Mouse (Mus musculus): ENCODE results near the gene Sec61a1. TPM values are rescaled to one million over a fixed set of nuclear protein-coding genes. Genes with fewer than 3 reads are reported as not detected.
A peak's percentile ranks its signal among the peaks of the same experiment; 100 is the strongest.

Gene Sec61a1
- total RNA-seq, 1 experiment from 2014 or later, result 77.8 TPM

GRCm38 (mm10) chr6:88523043-88523442 is 4.3 kb upstream of the Sec61a1 start:
- no peak for ATAC-seq (replicated peaks in 1 of 2; ENCODE audit: insufficient read depth in 1 of 2, low FRiP score in 2 of 2, low TSS enrichment in 1 of 2, low read depth in 1 of 2, poor library complexity in 2 of 2, severe bottlenecking in 2 of 2)

- peak; percentile 10 to 38; a peak in 2 of 4 replicates for ATAC-seq (replicated peaks in 1 of 2; ENCODE audit: insufficient read depth in 1 of 2, low FRiP score in 2 of 2, low TSS enrichment in 1 of 2, low read depth in 1 of 2, poor library complexity in 2 of 2, severe bottlenecking in 2 of 2)
Measured at GRCm38 (mm10) chr6:88522606-88523005, 3.9 kb upstream of the Sec61a1 start.

GRCm38 (mm10) chr6:88521821-88522220 is 3.1 kb upstream of the Sec61a1 start:
- no peak for ATAC-seq (replicated peaks in 1 of 2; ENCODE audit: insufficient read depth in 1 of 2, low FRiP score in 2 of 2, low TSS enrichment in 1 of 2, low read depth in 1 of 2, poor library complexity in 2 of 2, severe bottlenecking in 2 of 2)

DNA sequence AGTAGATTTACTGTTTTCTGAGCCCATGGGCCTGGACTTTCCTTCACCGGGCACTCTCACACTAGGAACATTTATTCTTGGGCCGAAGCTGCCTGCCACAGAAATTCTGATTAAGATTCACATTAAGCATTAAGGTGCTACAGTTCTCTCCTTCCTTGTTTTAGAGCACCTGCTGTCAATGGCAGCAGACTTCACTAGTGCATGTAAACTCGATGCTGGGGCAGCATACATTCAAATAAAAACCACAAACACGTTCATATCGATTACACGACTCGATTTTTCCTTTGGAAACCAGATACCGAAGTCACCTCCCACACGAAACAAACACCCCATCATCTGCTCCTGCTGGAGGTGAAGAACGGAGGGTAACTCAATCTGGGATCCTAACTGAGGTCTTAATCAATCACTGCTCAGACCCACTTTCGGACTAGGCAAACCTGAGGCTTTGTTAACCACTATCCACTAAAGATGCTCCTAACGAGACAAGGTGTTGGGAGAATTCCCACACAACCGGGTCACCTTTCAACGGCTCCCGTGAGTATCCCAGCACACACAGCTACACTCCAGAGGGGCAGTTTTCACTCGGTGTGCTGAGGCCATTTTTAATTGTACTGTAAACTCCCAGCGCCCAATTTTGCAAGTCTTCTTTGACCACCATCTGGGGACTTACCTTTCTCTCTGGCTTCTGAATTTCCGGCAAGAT is 853 bp downstream of the Sec61a1 start:
- ATAC-seq (replicated peaks in 1 of 2; ENCODE audit: insufficient read depth in 1 of 2, low FRiP score in 2 of 2, low TSS enrichment in 1 of 2, low read depth in 1 of 2, poor library complexity in 2 of 2, severe bottlenecking in 2 of 2), result no peak

- no peak for ATAC-seq (replicated peaks in 1 of 2; ENCODE audit: insufficient read depth in 1 of 2, low FRiP score in 2 of 2, low TSS enrichment in 1 of 2, low read depth in 1 of 2, poor library complexity in 2 of 2, severe bottlenecking in 2 of 2)
Measured at GRCm38 (mm10) chr6:88516667-88517066, 2.0 kb downstream of the Sec61a1 start.

DNA sequence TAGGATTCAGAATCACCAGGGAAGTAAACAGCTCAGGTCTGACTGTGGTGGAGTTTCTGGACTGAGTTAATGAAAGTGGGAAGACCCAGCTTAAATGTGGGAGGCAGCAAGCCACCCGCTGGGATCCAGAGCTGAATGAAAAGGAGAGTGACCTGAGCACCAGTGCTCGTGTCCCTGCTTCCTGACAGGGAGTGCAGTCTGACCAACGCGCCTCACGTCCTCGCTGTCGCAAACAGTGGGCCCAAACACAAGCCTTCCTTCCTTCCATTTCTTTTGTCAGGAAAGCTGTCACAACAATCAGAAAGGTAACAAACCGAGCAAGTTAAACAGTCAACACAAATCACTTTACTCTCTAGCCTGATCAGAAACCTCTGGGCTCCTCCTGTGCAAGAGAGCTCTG is 2.7 kb downstream of the Sec61a1 start:
- ATAC-seq (replicated peaks in 1 of 2; ENCODE audit: insufficient read depth in 1 of 2, low FRiP score in 2 of 2, low TSS enrichment in 1 of 2, low read depth in 1 of 2, poor library complexity in 2 of 2, severe bottlenecking in 2 of 2), result no peak

GRCm38 (mm10) chr6:88514546-88514945 is 4.2 kb downstream of the Sec61a1 start:
- no peak for ATAC-seq (replicated peaks in 1 of 2; ENCODE audit: insufficient read depth in 1 of 2, low FRiP score in 2 of 2, low TSS enrichment in 1 of 2, low read depth in 1 of 2, poor library complexity in 2 of 2, severe bottlenecking in 2 of 2)

DNA sequence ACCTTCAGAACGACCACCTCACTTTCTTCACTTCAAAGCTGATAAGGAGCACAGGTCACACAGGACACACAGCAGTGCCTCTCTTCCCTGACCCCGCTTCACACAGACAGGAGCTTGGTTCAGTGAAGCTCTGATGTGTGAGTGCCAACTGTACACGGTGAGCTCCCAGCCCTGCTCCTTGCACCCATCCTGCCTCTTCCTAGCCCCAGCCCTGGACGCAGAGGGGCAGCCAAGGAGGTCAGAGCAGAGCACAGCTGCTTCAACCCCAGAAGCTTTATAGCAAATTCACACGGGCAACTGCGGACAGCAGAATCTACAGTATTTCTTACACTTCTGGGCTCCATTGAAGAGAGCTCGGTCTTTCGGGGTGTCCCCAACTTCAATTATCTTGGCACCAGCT is 4.7 kb downstream of the Sec61a1 start:
- ATAC-seq (replicated peaks in 1 of 2; ENCODE audit: insufficient read depth in 1 of 2, low FRiP score in 2 of 2, low TSS enrichment in 1 of 2, low read depth in 1 of 2, poor library complexity in 2 of 2, severe bottlenecking in 2 of 2), result no peak

DNA sequence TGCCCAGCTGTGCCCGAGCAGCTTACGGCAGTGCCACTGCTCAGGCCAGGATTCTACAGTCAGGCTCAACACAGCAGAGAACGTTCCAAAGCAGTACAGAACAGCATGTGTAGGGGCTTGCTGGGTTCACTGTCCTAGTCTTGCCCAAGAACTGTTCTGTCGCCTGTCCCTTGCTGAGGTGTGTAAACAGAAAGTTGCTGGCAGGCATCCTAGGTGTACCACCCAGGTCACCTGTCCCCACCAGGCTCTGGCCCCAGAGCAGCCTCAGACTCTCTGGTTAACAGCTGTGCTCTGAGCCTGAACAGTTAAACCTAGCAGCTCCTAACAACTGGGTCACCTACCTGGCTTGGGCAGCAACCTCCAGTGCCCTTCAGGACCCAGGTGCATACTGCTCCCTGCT is 15.7 kb downstream of the Sec61a1 start:
- ATAC-seq (replicated peaks in 1 of 2; ENCODE audit: insufficient read depth in 1 of 2, low FRiP score in 2 of 2, low TSS enrichment in 1 of 2, low read depth in 1 of 2, poor library complexity in 2 of 2, severe bottlenecking in 2 of 2), result no peak

- ATAC-seq (replicated peaks in 1 of 2; ENCODE audit: insufficient read depth in 1 of 2, low FRiP score in 2 of 2, low TSS enrichment in 1 of 2, low read depth in 1 of 2, poor library complexity in 2 of 2, severe bottlenecking in 2 of 2), result no peak
Measured at GRCm38 (mm10) chr6:88502030-88502970, 16.4 kb downstream of the Sec61a1 start.

GRCm38 (mm10) chr6:88500405-88500767 is 18.3 kb downstream of the Sec61a1 start:
- no peak for ATAC-seq (replicated peaks in 1 of 2; ENCODE audit: insufficient read depth in 1 of 2, low FRiP score in 2 of 2, low TSS enrichment in 1 of 2, low read depth in 1 of 2, poor library complexity in 2 of 2, severe bottlenecking in 2 of 2)

DNA sequence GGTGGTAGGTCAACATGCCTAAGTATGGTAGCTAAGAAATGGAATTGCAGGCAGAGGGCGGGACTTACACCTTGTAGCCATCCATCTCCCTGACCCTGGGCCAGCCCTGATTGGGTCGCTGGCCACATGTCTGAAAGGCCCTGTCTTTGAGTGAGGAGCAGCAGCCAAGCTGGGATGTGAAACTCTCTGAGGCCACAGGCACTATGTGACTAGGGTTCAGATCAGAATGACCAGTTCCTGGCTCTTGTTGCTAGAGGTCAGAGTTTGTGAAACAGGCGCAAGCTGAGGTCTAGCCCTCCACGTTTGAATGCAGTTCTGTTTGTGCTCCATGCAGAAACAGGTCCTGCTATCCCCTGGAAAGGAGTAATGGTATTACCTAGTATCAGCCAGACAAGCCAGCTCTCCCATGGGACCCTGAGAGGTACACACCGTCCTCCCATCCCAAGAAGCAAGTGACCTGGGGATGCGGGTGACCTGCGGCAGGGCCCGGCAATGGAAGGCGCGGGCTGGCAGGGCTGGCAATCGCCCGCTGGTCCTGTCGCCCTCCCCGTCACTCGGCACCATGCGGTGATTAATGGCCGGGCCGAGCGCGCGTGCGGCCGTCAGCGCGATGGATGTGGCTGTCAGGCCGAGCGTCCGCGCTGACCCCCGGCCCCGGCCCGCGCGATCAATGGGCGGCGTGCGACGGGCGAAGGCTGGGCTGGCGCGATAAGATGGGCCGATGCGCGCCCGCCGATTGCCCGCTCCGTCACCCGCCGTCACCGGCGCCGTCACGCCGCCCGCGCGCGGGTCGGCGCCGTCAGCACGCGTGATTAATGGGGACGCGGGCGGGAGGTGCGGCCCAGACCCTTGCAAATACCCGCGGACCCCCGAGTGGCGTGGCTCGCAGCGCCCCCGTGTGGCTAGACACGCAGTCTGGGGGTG is 19.0 kb downstream of the Sec61a1 start:
- 0 out of 4 replicates have a peak, but pooled peaks have one; percentile 13 to 46 for ATAC-seq (replicated peaks in 1 of 2; ENCODE audit: insufficient read depth in 1 of 2, low FRiP score in 2 of 2, low TSS enrichment in 1 of 2, low read depth in 1 of 2, poor library complexity in 2 of 2, severe bottlenecking in 2 of 2)

DNA sequence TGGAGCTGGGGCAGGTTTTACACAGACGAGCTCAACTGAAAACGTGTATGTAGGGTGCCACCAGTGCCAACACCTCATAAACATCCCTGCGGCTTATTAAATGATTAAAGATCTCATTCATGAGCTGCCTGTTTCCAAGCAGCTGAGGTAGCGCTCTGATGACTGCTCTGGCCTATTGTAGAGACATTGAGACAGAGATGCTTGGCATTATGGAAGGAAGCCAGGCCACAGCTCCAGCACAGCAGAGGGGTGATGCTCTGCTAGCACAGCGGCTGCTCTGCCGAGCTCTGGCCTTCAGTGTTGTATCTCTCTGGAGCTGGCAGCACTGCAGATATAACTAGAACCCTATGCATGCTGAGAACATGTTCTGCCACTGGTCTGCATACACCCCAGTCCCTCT is 25.0 kb downstream of the Sec61a1 start:
- ATAC-seq (replicated peaks in 1 of 2; ENCODE audit: insufficient read depth in 1 of 2, low FRiP score in 2 of 2, low TSS enrichment in 1 of 2, low read depth in 1 of 2, poor library complexity in 2 of 2, severe bottlenecking in 2 of 2), result no peak

GRCm38 (mm10) chr6:88490629-88491354 is 27.9 kb downstream of the Sec61a1 start:
- no peak for ATAC-seq (replicated peaks in 1 of 2; ENCODE audit: insufficient read depth in 1 of 2, low FRiP score in 2 of 2, low TSS enrichment in 1 of 2, low read depth in 1 of 2, poor library complexity in 2 of 2, severe bottlenecking in 2 of 2)

DNA sequence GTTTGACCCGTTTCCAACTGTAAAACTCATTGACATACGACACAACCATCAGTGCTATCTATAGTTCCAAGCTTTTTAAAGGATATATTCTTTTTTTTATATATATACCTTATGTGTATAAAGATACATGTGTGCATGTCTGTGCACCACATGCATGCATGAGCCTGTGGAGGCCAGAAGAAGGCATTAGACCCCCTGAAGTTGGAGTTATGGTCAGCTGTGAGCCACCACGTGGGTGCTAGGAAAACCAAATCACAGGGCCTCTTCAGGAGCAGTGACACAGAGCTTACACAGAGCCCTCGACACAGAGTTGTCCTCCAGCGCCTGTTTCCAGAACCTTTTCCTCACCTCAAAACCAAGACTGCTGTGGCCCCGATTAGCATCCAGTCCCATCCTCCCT is 28.9 kb downstream of the Sec61a1 start:
- ATAC-seq (replicated peaks in 1 of 2; ENCODE audit: insufficient read depth in 1 of 2, low FRiP score in 2 of 2, low TSS enrichment in 1 of 2, low read depth in 1 of 2, poor library complexity in 2 of 2, severe bottlenecking in 2 of 2), result no peak

DNA sequence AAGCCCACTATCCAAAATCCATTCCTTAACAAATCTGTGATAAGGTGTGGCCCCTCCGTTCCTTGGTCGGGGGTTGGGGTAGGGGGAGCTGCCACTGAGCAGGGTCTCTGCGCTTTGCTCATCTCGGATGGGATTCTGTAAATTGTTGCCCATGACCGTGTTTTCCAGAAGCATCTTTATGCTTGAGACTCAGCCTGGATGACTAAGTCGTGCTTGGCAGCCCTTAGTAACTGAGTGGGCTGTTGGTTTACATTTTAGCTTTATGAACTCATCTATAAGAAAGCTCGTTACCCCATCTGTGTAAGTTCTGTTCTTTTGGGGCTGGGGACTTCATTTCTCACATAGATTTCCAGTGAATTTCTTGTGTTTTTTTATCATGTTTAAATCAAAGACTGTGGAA is 29.7 kb downstream of the Sec61a1 start:
- ATAC-seq (replicated peaks in 1 of 2; ENCODE audit: insufficient read depth in 1 of 2, low FRiP score in 2 of 2, low TSS enrichment in 1 of 2, low read depth in 1 of 2, poor library complexity in 2 of 2, severe bottlenecking in 2 of 2), result no peak

DNA sequence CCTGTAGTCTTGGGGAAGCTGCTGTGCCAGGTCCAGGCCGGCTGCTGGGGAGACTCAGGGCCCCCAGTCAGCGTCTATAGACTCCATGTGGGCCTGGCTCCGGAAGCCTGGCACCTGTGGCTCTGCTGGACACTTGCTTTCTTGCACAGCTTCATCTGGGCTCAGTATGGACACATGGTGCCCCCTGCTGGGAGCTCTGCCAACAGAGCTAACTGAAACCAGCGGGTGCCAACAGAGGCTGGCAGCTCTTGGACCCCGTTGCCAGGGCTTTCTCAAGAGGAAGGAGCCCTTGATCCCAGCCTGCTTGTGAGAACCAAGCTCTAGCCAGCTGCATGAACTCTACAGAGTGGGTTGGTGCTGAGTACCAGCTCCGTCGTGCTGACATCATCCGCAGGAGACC is 31.8 kb downstream of the Sec61a1 start:
- peak; percentile 55 to 57; a peak in 3 of 4 replicates for ATAC-seq (replicated peaks in 1 of 2; ENCODE audit: insufficient read depth in 1 of 2, low FRiP score in 2 of 2, low TSS enrichment in 1 of 2, low read depth in 1 of 2, poor library complexity in 2 of 2, severe bottlenecking in 2 of 2)
